Mouse (Mus musculus): Measurements from ENCODE around the gene Slc39a9.
A peak's percentile ranks its signal among the peaks of the same experiment; 100 is the strongest.

Slc39a9 gene

DNA sequence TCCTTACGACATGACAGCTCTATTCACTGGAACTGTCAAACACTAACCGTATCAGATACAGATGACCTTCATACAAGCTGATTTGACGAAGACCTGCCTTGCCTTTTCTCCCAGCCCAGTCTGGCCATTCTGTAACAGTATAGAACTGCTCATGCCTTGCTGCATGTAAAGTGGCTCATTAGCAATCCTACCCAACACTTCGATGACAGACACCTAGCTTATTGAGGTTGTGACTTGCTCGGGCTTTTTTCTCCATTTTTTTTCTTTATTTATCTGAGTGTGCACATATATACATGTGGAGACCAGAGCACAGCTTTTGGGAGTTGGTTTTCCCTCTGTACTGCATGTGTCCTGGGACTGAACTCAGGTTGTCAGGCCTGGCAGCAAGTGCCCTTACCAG, 11.9 kb upstream of the Slc39a9 start:
- Histone ChIP-seq H3K4me1 (replicated peaks; ENCODE audit: low read depth, low read length) (peaks cover 50% of the 10 kb centered on the region), H3K4me3 (replicated peaks; ENCODE audit: low read length) (no peak overlapping the region), H3K9me3 (ENCODE audit: low read length) (no peaks in the 10 kb centered on the region), H3K27me3 (ENCODE audit: insufficient read depth, low read length) (no peaks in the 10 kb centered on the region), H3K36me3 (ENCODE audit: insufficient read depth, low read length) (peaks cover 65% of the 10 kb centered on the region)
- TF ChIP-seq CTCF (conservative IDR thresholded peaks at IDR 0.05; ENCODE audit: low read length), result no peak
- TF ChIP-seq NANOG (IDR thresholded peaks at IDR 0.05; ENCODE audit: borderline replicate concordance, low read length), result no peak
- TF ChIP-seq POU5F1 (IDR thresholded peaks at IDR 0.05; ENCODE audit: borderline replicate concordance, low read length), result no peak

DNA sequence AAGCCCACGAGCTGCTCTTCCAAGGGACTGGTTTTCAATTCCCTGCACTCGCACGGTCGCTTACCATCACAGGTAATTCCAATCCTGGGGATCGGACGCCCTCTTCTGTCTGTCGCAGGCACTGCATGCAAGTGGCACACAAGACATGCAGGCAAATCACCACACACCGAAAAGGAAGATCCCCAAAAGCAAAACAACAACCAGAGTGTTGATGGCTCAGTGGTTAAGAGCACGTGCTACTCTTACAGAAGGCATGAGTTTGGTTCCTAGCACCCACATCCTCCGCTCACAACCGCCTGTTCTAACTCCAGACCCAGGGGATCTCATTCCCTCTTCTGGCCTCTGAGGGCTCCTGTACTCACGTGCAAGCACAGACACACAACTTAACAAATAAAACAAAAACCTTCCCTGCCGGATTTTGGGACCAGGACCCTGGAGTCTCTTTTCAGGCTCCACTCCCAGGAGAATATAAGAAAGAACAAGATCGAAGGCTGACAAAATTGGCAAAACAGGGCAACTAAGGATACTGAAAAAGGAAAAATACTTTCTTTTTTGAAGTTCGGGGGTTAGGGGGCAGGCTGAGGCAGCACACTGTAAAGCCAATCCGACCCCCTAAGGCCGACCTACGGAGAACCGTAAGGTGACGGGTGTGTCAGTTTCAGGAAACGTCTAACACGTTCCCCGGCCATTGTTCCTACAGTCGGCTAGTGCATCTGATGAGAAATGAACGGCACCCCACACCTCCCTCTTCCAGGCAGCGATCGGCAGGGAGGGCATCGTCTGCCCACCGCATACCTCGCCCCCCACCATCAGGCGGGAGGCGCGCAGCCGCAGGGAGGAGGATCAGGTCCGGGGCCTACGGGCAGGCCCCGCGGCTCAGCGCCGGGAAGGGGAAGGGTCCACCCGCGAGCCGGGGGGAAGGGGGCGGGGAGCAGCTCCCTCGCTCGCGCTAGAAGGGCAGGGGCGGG, 674 bp upstream of the Slc39a9 start:
- no peaks in the 10 kb centered on the region for H3K9me3 ChIP-seq (ENCODE audit: low read length)
- H3K36me3 ChIP-seq (ENCODE audit: insufficient read depth, low read length), result peaks cover 68% of the 10 kb centered on the region
- H3K27me3 ChIP-seq (ENCODE audit: insufficient read depth, low read length), result no peaks in the 10 kb centered on the region
- peak overlapping the region; percentile 99 for H3K4me3 ChIP-seq (replicated peaks; ENCODE audit: low read length)
- peaks cover 63% of the 10 kb centered on the region for H3K4me1 ChIP-seq (replicated peaks; ENCODE audit: low read depth, low read length)
- TF ChIP-seq NANOG (IDR thresholded peaks at IDR 0.05; ENCODE audit: borderline replicate concordance, low read length) (no peak), POU5F1 (IDR thresholded peaks at IDR 0.05; ENCODE audit: borderline replicate concordance, low read length) (no peak), CTCF (conservative IDR thresholded peaks at IDR 0.05; ENCODE audit: low read length) (peak; percentile 90)

DNA sequence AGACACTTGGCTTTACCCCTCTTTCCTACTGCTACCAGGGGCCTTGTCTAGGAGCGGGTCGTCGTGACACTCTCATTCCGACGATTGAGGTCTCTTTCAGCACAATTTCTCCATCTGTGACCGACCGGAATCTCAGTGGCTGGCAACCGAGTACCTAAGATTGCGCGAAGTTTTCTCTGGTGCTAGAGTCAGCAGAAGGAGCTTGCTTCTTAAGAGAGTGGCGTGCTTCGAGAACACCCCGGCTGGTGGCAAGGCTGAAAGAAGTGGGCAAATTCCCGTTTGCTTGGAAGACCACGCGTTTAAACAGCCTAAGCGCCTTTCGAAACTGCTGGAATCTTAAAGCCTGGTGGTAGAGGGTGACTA, 804 bp downstream of the Slc39a9 start:
- peaks cover 49% of the 10 kb centered on the region for H3K4me1 ChIP-seq (replicated peaks; ENCODE audit: low read depth, low read length)
- peak overlapping the region; percentile 99 for H3K4me3 ChIP-seq (replicated peaks; ENCODE audit: low read length)
- H3K27me3 ChIP-seq (ENCODE audit: insufficient read depth, low read length), result no peaks in the 10 kb centered on the region
- TF ChIP-seq POU5F1 (IDR thresholded peaks at IDR 0.05; ENCODE audit: borderline replicate concordance, low read length) (no peak), NANOG (IDR thresholded peaks at IDR 0.05; ENCODE audit: borderline replicate concordance, low read length) (no peak), CTCF (conservative IDR thresholded peaks at IDR 0.05; ENCODE audit: low read length) (no peak)
- peaks cover 67% of the 10 kb centered on the region for H3K36me3 ChIP-seq (ENCODE audit: insufficient read depth, low read length)
- no peaks in the 10 kb centered on the region for H3K9me3 ChIP-seq (ENCODE audit: low read length)

DNA sequence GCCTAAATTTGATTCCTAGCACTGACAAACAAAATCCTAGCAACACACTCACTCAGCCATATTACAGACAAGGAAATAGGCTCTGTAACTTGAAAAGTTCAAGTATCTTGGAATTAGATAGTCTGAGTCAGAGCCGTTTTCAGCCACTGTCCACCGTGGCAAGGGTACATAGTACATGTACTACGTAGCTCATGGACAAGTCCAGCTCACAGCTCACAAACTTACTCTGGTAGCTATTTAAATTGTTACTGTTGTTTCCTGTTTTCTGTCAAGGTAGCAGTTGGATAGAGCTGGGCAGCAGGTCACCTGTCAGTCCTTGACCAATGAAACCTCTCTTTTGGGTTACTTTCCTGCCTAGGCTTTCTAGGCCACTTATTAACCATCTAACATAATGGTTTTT, 2.7 kb downstream of the Slc39a9 start:
- peaks cover 30% of the 10 kb centered on the region for H3K4me1 ChIP-seq (replicated peaks; ENCODE audit: low read depth, low read length)
- no peaks in the 10 kb centered on the region for H3K9me3 ChIP-seq (ENCODE audit: low read length)
- H3K36me3 ChIP-seq (ENCODE audit: insufficient read depth, low read length), result peaks cover 54% of the 10 kb centered on the region
- no peaks in the 10 kb centered on the region for H3K27me3 ChIP-seq (ENCODE audit: insufficient read depth, low read length)
- H3K4me3 ChIP-seq (replicated peaks; ENCODE audit: low read length), result no peak overlapping the region
- TF ChIP-seq POU5F1 (IDR thresholded peaks at IDR 0.05; ENCODE audit: borderline replicate concordance, low read length) (no peak), CTCF (conservative IDR thresholded peaks at IDR 0.05; ENCODE audit: low read length) (no peak), NANOG (IDR thresholded peaks at IDR 0.05; ENCODE audit: borderline replicate concordance, low read length) (no peak)

DNA sequence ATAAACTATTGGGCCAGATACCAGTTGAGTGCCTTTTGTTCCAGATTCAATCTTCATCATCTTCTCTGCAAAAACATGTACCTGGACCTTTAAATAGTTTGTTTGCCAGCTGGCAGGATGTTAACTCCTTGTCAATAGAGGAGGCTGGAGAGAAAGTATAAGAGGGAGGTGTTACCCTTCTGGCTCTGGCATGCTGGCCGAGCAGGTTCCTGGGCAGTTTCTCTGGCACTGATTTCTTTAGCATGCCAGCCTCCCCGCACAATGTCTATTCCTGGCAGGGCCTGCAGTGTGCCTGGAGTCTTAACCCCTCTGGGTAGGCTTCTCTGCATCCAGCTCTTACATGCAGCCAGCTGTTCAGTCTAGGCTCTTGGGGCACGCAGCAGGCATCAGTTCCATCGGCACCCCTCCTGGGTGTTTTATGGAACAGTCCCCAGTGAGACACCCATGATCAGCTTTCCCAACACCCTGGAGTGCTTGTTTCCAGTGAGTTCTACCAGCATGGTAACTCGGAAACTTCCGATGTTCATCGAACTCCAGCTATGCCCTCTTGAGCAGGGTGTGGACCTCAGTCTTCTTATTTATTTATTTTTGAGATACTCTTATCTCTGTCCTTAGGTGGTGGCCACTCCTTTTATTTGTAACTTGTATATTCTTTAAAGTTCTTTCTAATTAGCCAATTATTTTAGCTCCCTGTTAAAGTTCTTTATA, 10.4 kb downstream of the Slc39a9 start:
- H3K4me3 ChIP-seq (replicated peaks; ENCODE audit: low read length), result no peak overlapping the region
- TF ChIP-seq CTCF (conservative IDR thresholded peaks at IDR 0.05; ENCODE audit: low read length), result no peak
- no peak for TF ChIP-seq POU5F1 (IDR thresholded peaks at IDR 0.05; ENCODE audit: borderline replicate concordance, low read length)
- TF ChIP-seq NANOG (IDR thresholded peaks at IDR 0.05; ENCODE audit: borderline replicate concordance, low read length), result no peak
- H3K9me3 ChIP-seq (ENCODE audit: low read length), result no peaks in the 10 kb centered on the region
- H3K4me1 ChIP-seq (replicated peaks; ENCODE audit: low read depth, low read length), result peaks cover 3% of the 10 kb centered on the region; the same call in 1 of the 2 replicates
- H3K36me3 ChIP-seq (ENCODE audit: insufficient read depth, low read length), result peaks cover 9% of the 10 kb centered on the region
- no peaks in the 10 kb centered on the region for H3K27me3 ChIP-seq (ENCODE audit: insufficient read depth, low read length)

DNA sequence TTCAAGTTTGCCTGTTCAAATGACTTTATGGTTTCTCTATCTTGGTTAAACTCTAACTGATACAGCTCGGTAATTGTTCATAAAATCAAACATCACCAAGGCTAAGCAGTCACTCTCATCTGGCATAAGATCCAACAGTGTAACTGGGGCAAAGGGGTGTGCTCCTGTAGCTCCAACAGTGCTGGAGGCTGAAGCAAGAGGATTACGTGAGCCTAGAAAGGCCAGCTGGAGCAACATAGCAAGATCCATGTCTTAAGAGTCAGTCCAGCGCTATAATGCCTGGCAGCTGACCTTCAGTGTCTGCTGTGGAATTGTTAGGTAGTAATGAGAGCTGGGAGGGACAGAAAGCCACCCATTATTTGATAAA, 11.0 kb downstream of the Slc39a9 start:
- peaks cover 6% of the 10 kb centered on the region for H3K36me3 ChIP-seq (ENCODE audit: insufficient read depth, low read length)
- TF ChIP-seq POU5F1 (IDR thresholded peaks at IDR 0.05; ENCODE audit: borderline replicate concordance, low read length), result no peak
- TF ChIP-seq NANOG (IDR thresholded peaks at IDR 0.05; ENCODE audit: borderline replicate concordance, low read length), result no peak
- TF ChIP-seq CTCF (conservative IDR thresholded peaks at IDR 0.05; ENCODE audit: low read length), result no peak
- H3K4me1 ChIP-seq (replicated peaks; ENCODE audit: low read depth, low read length), result peaks cover 5% of the 10 kb centered on the region
- no peak overlapping the region for H3K4me3 ChIP-seq (replicated peaks; ENCODE audit: low read length)
- no peaks in the 10 kb centered on the region for H3K27me3 ChIP-seq (ENCODE audit: insufficient read depth, low read length)
- H3K9me3 ChIP-seq (ENCODE audit: low read length), result no peaks in the 10 kb centered on the region

DNA sequence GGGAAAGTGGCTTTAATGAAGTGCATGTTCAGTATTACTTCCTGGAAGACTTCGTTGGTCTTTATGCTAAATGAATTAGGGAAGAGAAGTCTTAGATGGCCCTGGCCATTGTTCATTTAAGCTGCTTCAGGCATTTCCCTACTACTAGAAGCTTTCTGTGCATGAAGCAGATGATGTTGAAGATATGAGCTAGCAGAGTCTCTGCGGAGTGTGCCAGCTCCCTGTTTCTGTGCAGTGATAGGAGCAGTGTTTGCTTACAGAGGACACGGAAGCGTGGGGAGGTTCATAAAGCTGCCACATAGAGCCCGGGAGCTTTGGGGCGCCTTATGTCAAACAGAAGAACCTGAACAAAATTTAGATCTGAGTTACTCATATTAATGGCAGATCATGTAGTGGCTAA, 15.0 kb downstream of the Slc39a9 start:
- Histone ChIP-seq H3K9me3 (ENCODE audit: low read length) (no peaks in the 10 kb centered on the region), H3K36me3 (ENCODE audit: insufficient read depth, low read length) (peaks cover 16% of the 10 kb centered on the region), H3K27me3 (ENCODE audit: insufficient read depth, low read length) (no peaks in the 10 kb centered on the region), H3K4me1 (replicated peaks; ENCODE audit: low read depth, low read length) (peaks cover 7% of the 10 kb centered on the region), H3K4me3 (replicated peaks; ENCODE audit: low read length) (no peak overlapping the region)
- no peak for TF ChIP-seq CTCF (conservative IDR thresholded peaks at IDR 0.05; ENCODE audit: low read length)
- no peak for TF ChIP-seq POU5F1 (IDR thresholded peaks at IDR 0.05; ENCODE audit: borderline replicate concordance, low read length)
- TF ChIP-seq NANOG (IDR thresholded peaks at IDR 0.05; ENCODE audit: borderline replicate concordance, low read length), result no peak

DNA sequence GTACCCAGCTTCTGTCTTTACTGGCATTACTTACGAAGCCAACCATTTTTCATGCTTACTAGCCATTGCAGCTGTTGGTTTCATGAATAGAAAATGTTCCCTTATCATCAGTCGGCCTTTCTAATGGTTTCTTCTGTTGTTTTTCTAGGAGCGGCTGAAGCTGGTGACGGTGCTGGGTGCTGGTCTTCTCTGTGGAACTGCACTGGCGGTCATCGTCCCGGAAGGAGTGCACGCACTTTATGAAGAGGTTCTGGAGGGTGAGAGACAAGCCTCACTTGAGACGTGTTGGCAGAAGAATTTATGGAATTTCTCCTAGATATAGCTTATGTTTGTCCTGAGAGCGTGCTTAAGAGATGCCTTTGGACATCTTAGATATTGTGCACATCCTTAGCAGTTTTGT, 18.6 kb downstream of the Slc39a9 start:
- Histone ChIP-seq H3K36me3 (ENCODE audit: insufficient read depth, low read length) (peaks cover 48% of the 10 kb centered on the region), H3K9me3 (ENCODE audit: low read length) (no peaks in the 10 kb centered on the region), H3K27me3 (ENCODE audit: insufficient read depth, low read length) (no peaks in the 10 kb centered on the region), H3K4me3 (replicated peaks; ENCODE audit: low read length) (no peak overlapping the region), H3K4me1 (replicated peaks; ENCODE audit: low read depth, low read length) (peaks cover 4% of the 10 kb centered on the region; the same call in 1 of the 2 replicates)
- no peak for TF ChIP-seq CTCF (conservative IDR thresholded peaks at IDR 0.05; ENCODE audit: low read length)
- TF ChIP-seq POU5F1 (IDR thresholded peaks at IDR 0.05; ENCODE audit: borderline replicate concordance, low read length), result no peak
- no peak for TF ChIP-seq NANOG (IDR thresholded peaks at IDR 0.05; ENCODE audit: borderline replicate concordance, low read length)
